ENCODE assay signal across 9 mouse cellular contexts in genomic region chr15:83252060-83252459, GRCm38 (mm10). TPM values are rescaled to one million over a fixed set of nuclear protein-coding genes. Genes with fewer than 3 reads are reported as not detected.
DNase-seq lines count a peak whose midpoint lies in the region; ATAC-seq lines count a peak whose summit lies in the region.
"Had no signal": no experiment of that assay in that cellular context is flagged by ENCODE, and none has a peak within 500 bp of the region (broad histone marks: within the 10 kb centered on the region; RNA-seq: fewer than 3 reads in every experiment).

No protein-coding gene starts in this region.

- H3K4me3 ChIP-seq in hindbrain, embryonic 11.5 days (ENCODE audit: low read depth, low read length): no peak overlapping the region
- H3K4me3 ChIP-seq in hindbrain, embryonic 16.5 days (ENCODE audit: low read length): no peak overlapping the region
- peak overlapping the region; percentile 69 for H3K4me3 ChIP-seq in intestine, embryonic 16.5 days (ENCODE audit: low read length)
- no peak overlapping the region for H3K4me3 ChIP-seq in forebrain, embryonic 16.5 days (replicated peaks; ENCODE audit: low read length)

- 76% methylated on average over 14 of the region's 14 CpGs for WGBS in hindbrain, embryonic 11.5 days
- WGBS in hindbrain, embryonic 16.5 days: 70% methylated on average over 14 of the region's 14 CpGs
- WGBS in intestine, embryonic 16.5 days: 74% methylated on average over 14 of the region's 14 CpGs
- 67% methylated on average over 14 of the region's 14 CpGs for WGBS in forebrain, embryonic 16.5 days

- no peak overlapping the region for H3K27ac ChIP-seq in hindbrain, embryonic 11.5 days (ENCODE audit: low read depth, low read length)
- no peak overlapping the region for H3K27ac ChIP-seq in hindbrain, embryonic 16.5 days (ENCODE audit: low read depth, low read length)
- no peak overlapping the region for H3K27ac ChIP-seq in intestine, embryonic 16.5 days (ENCODE audit: low read length)
- H3K27ac ChIP-seq in forebrain, embryonic 16.5 days (ENCODE audit: low read length): no peak overlapping the region
- H3K27ac ChIP-seq: neural tube, embryonic 13.5 days had no signal

- DNase-seq in hindbrain, embryonic 11.5 days (ENCODE audit: low spot score): peak; percentile 15
- peak; percentile 53 for DNase-seq in fibroblast of lung, adult 2 months (ENCODE audit: low read depth)
- DNase-seq in lung, postnatal 25 days (ENCODE audit: low spot score): peak; percentile 58
- no peak for DNase-seq in testis, postnatal 10 days (ENCODE audit: low spot score)
- DNase-seq in spleen, postnatal 36 days (ENCODE audit: low spot score in 2 of 2): no peak

- no peak for ATAC-seq in hindbrain, embryonic 11.5 days (ENCODE audit: low FRiP score)
- ATAC-seq in hindbrain, embryonic 16.5 days: no peak
- no peak for ATAC-seq in intestine, embryonic 16.5 days
- no peak for ATAC-seq in forebrain, embryonic 16.5 days

- H3K36me3 ChIP-seq in hindbrain, embryonic 11.5 days (ENCODE audit: control insufficient read depth, insufficient read depth, low read length): no peaks in the 10 kb centered on the region
- no peaks in the 10 kb centered on the region for H3K36me3 ChIP-seq in hindbrain, embryonic 16.5 days (ENCODE audit: control insufficient read depth, insufficient read depth, low read length)
- H3K36me3 ChIP-seq in intestine, embryonic 16.5 days (ENCODE audit: control insufficient read depth, insufficient read depth, low read length): no peaks in the 10 kb centered on the region
- no peaks in the 10 kb centered on the region for H3K36me3 ChIP-seq in forebrain, embryonic 16.5 days (ENCODE audit: control insufficient read depth, insufficient read depth)
- H3K36me3 ChIP-seq: neural tube, embryonic 13.5 days had no signal

- no peaks in the 10 kb centered on the region for H3K9me3 ChIP-seq in hindbrain, embryonic 11.5 days (ENCODE audit: control insufficient read depth, low read length)
- H3K9me3 ChIP-seq in hindbrain, embryonic 16.5 days (ENCODE audit: control insufficient read depth, low read length): no peaks in the 10 kb centered on the region
- no peaks in the 10 kb centered on the region; the same call in 1 of the 2 replicates for H3K9me3 ChIP-seq in intestine, embryonic 16.5 days (ENCODE audit: control insufficient read depth, low read length)
- H3K9me3 ChIP-seq in forebrain, embryonic 16.5 days (ENCODE audit: control insufficient read depth, low read length): no peaks in the 10 kb centered on the region
- H3K9me3 ChIP-seq: neural tube, embryonic 13.5 days had no signal

- no peak overlapping the region for H3K4me2 ChIP-seq in hindbrain, embryonic 11.5 days (replicated peaks; ENCODE audit: low read depth, low read length)
- no peak overlapping the region for H3K4me2 ChIP-seq in hindbrain, embryonic 16.5 days (ENCODE audit: low read length)
- no peak overlapping the region for H3K4me2 ChIP-seq in intestine, embryonic 16.5 days (ENCODE audit: low read depth, low read length)
- no peak overlapping the region for H3K4me2 ChIP-seq in forebrain, embryonic 16.5 days (ENCODE audit: low read length)

- H3K9ac ChIP-seq in hindbrain, embryonic 11.5 days (ENCODE audit: low read depth, low read length): no peak overlapping the region
- H3K9ac ChIP-seq in hindbrain, embryonic 16.5 days (ENCODE audit: low read depth, low read length): no peak overlapping the region
- H3K9ac ChIP-seq in intestine, embryonic 16.5 days (ENCODE audit: low read depth, low read length): 0 out of 2 replicates have a peak overlapping the region, but pooled peaks have one; percentile 73
- H3K9ac ChIP-seq in forebrain, embryonic 16.5 days (replicated peaks; ENCODE audit: low read depth, low read length): no peak overlapping the region

- H3K27me3 ChIP-seq in hindbrain, embryonic 11.5 days (ENCODE audit: control insufficient read depth, insufficient read depth, low read length): peaks cover 24% of the 10 kb centered on the region
- H3K27me3 ChIP-seq in hindbrain, embryonic 16.5 days (replicated peaks; ENCODE audit: control insufficient read depth, insufficient read depth, low read length): peaks cover 10% of the 10 kb centered on the region
- H3K27me3 ChIP-seq in intestine, embryonic 16.5 days (replicated peaks; ENCODE audit: control insufficient read depth, insufficient read depth, low read length): peaks cover 15% of the 10 kb centered on the region; the same call in 1 of the 2 replicates
- peaks cover 33% of the 10 kb centered on the region for H3K27me3 ChIP-seq in forebrain, embryonic 16.5 days (replicated peaks; ENCODE audit: control insufficient read depth, insufficient read depth, low read length)

- H3K4me1 ChIP-seq in hindbrain, embryonic 11.5 days (replicated peaks; ENCODE audit: control insufficient read depth, insufficient read depth, low read length): 0 out of 2 replicates have a peak, but pooled peaks cover 3% of the 10 kb centered on the region
- H3K4me1 ChIP-seq in hindbrain, embryonic 16.5 days (ENCODE audit: control insufficient read depth, insufficient read depth, low read depth, low read length): peaks cover 11% of the 10 kb centered on the region
- H3K4me1 ChIP-seq in intestine, embryonic 16.5 days (ENCODE audit: control insufficient read depth, insufficient read depth, low read length): peaks cover 18% of the 10 kb centered on the region; the same call in 1 of the 2 replicates
- peaks cover 12% of the 10 kb centered on the region for H3K4me1 ChIP-seq in forebrain, embryonic 16.5 days (replicated peaks; ENCODE audit: control insufficient read depth, insufficient read depth, low read length)

RNA-seq across cellular contexts. Expression of gene A4galt, which starts 0.5 kb away (rescaled TPM):
- polyA plus RNA-seq in hindbrain, embryonic 11.5 days (2014; fragmentation: Nextera tagmentation; extraction: Ambion mirVana): 1.7 and 1.8 TPM in 2 replicates
- polyA plus RNA-seq in hindbrain, embryonic 16.5 days (2015; fragmentation: Nextera tagmentation; extraction: Ambion mirVana): 4.9 and 6.5 TPM in 2 replicates
- 3.9 and 4.2 TPM in 2 replicates for polyA plus RNA-seq in intestine, embryonic 16.5 days (2015; fragmentation: Nextera tagmentation; extraction: Ambion mirVana)
- polyA plus RNA-seq in forebrain, embryonic 16.5 days (2015; fragmentation: Nextera tagmentation; extraction: Ambion mirVana): 2.4 and 2.8 TPM in 2 replicates

Comparison
In these comparisons a context has a peak if more than half of its experiments do, and no peak if none do; other contexts are left out.
1. DNase-seq: peak in hindbrain, embryonic 11.5 days (single experiment), fibroblast of lung, adult 2 months (single experiment) and lung, postnatal 25 days (single experiment); none in testis, postnatal 10 days (single experiment) and spleen, postnatal 36 days (0 of 2).